Mouse (Mus musculus) heart, embryonic 10.5 days (tissue): Measurements from ENCODE around the gene Xpnpep3. TPM values are rescaled to one million over a fixed set of nuclear protein-coding genes. Genes with fewer than 3 reads are reported as not detected.

ENCODE experiments used
- polyA plus RNA-seq: library from polyadenylated mRNA; unstranded; fragments of >200 nt; fragmentation: Nextera tagmentation; extraction: Ambion mirVana; gene quantifications from 2 replicates; pipeline ENCODE4 v1.2.1, GENCODE M21; 2016

The Xpnpep3 gene
- polyA plus RNA-seq, 1 experiment from 2014 or later, result 12.3 TPM

Other genes starting within 250 kb of the Xpnpep3 start
- 18.3 and 26.9 TPM in 2 replicates for gene Mrtfa, start 209.4 kb upstream of the Xpnpep3 start, polyA plus RNA-seq
- 0.10 and 0.48 TPM in 2 replicates for gene Mchr1, start 164.6 kb upstream of the Xpnpep3 start, polyA plus RNA-seq
- gene Slc25a17, start 39.3 kb upstream of the Xpnpep3 start, polyA plus RNA-seq, result 58.5 and 70.4 TPM in 2 replicates
- 154 and 183 TPM in 2 replicates for gene St13, start 61 bp upstream of the Xpnpep3 start, polyA plus RNA-seq
- 1.5 and 1.7 TPM in 2 replicates for gene Dnajb7, start 8.2 kb downstream of the Xpnpep3 start, polyA plus RNA-seq
- gene Rbx1, start 66.2 kb downstream of the Xpnpep3 start, polyA plus RNA-seq, result 461 and 481 TPM in 2 replicates
- 15.0 and 25.3 TPM in 2 replicates for gene Ep300, start 185.2 kb downstream of the Xpnpep3 start, polyA plus RNA-seq